Mouse (Mus musculus) spleen, embryonic (tissue): ENCODE data around the gene Lonp1.
"Not testable (repeated sequence)": the region's sequence is repeated elsewhere in the genome, so short reads cannot be mapped to it uniquely, and the experiment has no call there.

Experiments
- CTCF ChIA-PET: fragments of 350-600 bp; sonication (Branson Sonifier 250); formaldehyde crosslinking; loops from one replicate; lab custom pipeline; 2022; lab: Charles Lee

Lonp1 gene

GRCm38 (mm10) chr17:56626260-56626659 lies 427 bp downstream of the Lonp1 start:
- CTCF ChIA-PET: no interaction called here

DNA sequence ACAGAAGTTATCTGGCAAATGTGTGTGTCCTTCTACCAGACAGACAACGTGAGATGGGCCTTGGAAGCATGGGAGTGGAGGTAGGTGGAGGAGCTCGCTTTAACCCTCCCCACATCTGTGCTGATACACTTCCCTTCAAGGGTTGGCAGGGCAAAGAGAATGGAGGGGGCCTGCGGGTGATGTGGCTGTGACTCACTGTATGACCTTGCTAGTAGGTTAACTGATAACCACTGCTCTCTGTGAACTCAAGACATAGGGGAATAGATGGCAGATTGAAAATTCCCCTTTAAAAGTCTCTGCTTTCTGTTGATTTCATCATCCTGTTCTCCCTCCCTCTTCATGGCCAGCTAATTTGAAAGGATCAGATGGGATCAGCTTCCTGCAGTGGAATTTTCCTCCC lies 1.2 kb downstream of the Lonp1 start:
- CTCF ChIA-PET: interaction anchor here (0.7 kb wide), 1 partner anchor 20 kb away, joined by 8 read pairs; no protein-coding TSS in a partner anchor

- CTCF ChIA-PET: no interaction called here
These were observed 9.1 kb downstream of the Lonp1 start for GRCm38 (mm10) chr17:56617628-56618027.

DNA sequence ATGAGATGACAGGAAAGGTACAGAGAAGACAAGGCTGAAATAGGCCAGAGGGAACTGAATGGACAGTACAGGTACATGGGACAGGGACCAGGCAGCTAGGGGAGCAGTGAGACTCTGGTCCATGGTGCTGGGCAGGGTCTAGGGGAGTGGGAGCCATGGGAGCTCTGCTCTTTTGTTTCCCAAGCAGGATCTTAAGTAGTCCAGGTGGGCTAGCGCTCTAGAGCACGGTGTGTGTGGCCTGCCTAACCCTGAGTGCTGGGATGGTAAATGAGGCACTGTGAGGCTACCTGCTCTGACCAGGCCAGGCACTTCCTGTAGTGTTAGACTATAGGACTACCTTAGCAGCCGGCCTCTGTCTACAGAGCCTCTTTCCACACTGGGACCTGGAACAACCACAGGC lies 10.0 kb downstream of the Lonp1 start:
- CTCF ChIA-PET: no interaction called here

- CTCF ChIA-PET: no interaction called here
These were observed 10.9 kb downstream of the Lonp1 start for GRCm38 (mm10) chr17:56615792-56616191.

DNA sequence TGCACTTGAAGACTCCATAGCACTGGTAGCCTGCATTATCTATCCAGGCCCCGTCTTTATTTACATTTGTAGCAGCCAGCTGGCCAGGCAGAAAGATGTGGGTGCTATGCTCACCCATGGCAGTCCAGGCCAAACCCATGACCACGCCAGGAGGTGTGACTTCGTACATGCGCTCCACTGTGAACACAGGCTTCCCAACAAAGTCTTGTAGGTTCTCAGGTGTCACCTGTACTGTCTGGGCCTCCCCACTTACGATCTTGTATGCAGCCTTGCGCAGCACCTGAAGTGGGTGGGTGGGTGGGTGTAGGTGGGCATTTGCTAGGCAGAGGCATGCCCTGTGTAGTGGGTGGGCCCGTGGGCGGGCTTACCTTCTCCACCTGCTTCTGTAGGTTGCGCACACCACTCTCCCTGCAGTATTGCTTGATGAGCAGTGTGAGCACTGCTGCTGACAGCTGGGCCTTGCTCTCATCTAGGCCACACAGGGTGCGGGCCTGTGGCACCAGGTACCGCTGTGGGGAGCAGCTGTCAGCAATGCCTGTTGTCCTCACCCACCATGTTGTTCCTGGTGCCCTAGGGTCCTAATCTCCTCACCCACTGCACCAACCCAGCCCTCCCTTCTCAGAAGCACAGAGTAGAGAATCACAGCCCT lies 11.4 kb downstream of the Lonp1 start:
- CTCF ChIA-PET: no interaction called here

- CTCF ChIA-PET: no interaction called here
These were observed 12.1 kb downstream of the Lonp1 start for GRCm38 (mm10) chr17:56614391-56615135.

- CTCF ChIA-PET: not testable (repeated sequence)
These were observed 12.8 kb downstream of the Lonp1 start for GRCm38 (mm10) chr17:56613893-56614292.

GRCm38 (mm10) chr17:56613236-56613844 lies 13.3 kb downstream of the Lonp1 start, which contains the start of gene Rpl36:
Gene Rpl36, plus strand, starts transcription at chr17:56613416.
- CTCF ChIA-PET: no interaction called here

DNA sequence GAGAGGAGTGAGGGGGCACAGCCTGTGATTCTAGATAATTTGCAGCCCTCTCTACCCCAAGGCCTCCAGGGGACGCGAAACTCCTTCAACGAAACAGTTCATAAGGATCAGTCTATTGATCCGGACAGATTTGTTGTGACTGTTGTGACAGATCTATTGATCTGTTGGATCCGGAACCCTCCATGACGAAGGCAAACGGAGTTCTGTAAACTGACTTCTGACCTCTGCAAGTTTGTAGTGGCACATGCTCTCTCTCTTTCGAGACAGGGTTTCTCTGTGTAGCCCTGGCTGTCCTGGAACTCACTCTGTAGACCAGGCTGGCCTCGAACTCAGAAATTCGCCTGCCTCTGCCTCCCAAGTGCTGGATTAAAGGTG lies 14.1 kb downstream of the Lonp1 start:
- CTCF ChIA-PET: interaction anchor here (0.5 kb wide), 1 partner anchor 28 kb away, joined by 3 read pairs; the partner anchor contains the start of genes Safb and Safb2

GRCm38 (mm10) chr17:56611861-56612564 lies 14.7 kb downstream of the Lonp1 start:
- CTCF ChIA-PET: interaction anchor here (0.5 kb wide), 1 partner anchor 28 kb away, joined by 3 read pairs; the partner anchor contains the start of genes Safb and Safb2

- CTCF ChIA-PET: no interaction called here
These were observed 15.4 kb downstream of the Lonp1 start for GRCm38 (mm10) chr17:56611323-56611722.

DNA sequence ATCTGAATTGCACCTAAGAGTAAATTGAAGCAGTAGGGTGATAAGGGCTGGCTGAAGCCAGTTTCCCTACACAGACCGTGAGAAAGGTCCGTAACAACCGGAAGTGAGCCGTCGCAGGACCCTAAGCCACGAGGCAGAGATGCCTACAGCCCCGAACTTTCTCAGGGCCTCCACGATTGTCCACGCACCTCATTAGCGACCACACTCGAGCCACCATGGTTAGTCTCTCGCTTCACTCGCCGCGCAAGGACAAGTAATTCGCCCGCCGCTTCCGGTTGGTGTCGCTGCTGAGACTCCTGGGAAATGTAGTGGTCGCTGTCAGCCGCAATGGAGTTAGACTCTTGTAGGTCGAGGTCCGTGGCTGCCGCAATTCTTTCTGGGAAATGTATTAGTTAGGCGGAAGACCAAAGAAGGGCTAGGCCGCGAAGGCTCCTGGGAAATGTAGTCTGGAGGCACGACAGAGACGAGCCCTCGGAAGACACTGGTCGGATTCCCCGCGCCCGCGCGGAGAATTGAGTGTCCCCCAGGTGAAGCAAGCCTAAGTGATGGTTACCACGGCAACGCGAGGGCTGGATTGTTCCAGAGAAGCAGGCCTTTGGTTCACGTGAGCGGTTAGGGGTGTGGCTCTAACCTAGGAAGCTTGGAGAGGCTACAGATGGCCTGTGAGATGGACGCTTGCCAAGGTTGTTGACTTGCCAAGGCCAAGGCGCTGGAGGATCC lies 17.1 kb downstream of the Lonp1 start, which contains the start of gene 2410015M20Rik:
2410015M20Rik (minus strand) TSS at position 320 of the 720 bp plus-strand sequence.
- CTCF ChIA-PET: interaction anchor here (0.7 kb wide), 1 partner anchor 26 kb away, joined by 3 read pairs; no protein-coding TSS in a partner anchor

DNA sequence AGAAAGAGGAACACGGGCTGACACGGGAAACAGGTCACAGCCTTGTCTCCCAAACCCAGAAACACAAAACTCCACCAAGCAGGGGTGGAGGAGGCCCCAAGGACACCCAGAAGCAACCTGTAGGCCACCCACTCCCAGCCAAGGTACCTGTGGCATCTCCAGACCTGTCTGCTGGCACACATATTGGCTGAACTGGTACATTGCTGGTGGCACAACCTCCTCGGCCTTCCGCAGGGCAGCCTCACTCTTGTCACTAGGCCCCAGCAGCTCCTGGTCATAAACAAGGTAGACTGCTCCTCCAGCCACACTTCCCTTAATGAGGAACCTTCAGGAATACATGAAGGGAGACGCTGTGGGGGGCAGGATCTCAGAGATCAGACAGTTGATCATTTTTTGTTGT lies 18.0 kb downstream of the Lonp1 start:
- CTCF ChIA-PET: interaction anchor here (0.7 kb wide), 1 partner anchor 25 kb away, joined by 3 read pairs; no protein-coding TSS in a partner anchor

DNA sequence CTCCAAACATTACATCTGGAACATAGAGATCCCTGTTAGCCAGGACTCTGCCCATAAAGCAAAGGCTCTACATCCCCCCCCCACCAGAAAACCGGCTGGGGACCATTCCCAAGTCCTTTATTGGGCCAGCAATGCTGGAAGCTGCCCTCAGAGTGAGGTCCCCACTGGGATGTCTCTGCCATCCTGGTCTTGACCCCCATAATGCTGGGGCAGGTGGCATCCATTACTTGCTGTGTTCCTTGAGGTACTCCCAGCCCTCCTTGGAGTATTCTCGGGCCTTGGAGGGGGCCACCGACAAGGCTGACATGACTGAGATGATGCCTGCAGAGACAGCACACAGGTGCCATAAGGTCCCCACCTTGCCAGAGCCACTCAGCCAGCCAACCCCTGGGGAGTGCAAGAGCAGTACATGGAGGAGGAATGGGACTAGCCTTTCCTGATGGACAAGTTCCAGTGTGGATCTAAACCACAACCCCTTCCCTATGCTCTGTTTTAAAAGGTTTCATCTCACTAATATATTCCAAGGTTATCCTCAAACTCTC lies 19.1 kb downstream of the Lonp1 start:
- CTCF ChIA-PET: interaction anchor here (0.5 kb wide), 1 partner anchor 245 kb away, joined by 7 read pairs; no protein-coding TSS in a partner anchor

DNA sequence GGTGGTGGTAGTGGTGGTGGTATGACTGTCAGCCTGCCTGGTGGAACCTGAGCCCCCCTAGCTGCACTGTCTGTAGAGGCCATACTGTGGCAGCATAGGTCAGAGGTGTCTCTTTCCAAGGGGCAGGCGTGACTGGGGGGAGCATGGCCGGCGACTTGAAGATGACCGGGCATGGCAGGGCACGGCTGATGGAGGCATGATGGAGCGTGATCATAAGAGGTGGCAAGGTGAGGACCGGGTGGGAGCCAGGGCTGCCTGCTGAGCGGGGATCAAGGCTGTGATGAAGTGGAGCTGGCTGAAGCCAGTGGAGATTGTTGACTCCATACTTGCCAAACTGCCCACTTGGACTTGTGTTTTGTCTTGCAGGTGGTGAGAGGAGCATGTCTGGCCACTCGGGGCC lies 21.3 kb downstream of the Lonp1 start:
- CTCF ChIA-PET: interaction anchor here (0.6 to 0.8 kb wide), 2 partner anchors 20 to 616 kb away, joined by 3 to 4 read pairs; no protein-coding TSS in a partner anchor

DNA sequence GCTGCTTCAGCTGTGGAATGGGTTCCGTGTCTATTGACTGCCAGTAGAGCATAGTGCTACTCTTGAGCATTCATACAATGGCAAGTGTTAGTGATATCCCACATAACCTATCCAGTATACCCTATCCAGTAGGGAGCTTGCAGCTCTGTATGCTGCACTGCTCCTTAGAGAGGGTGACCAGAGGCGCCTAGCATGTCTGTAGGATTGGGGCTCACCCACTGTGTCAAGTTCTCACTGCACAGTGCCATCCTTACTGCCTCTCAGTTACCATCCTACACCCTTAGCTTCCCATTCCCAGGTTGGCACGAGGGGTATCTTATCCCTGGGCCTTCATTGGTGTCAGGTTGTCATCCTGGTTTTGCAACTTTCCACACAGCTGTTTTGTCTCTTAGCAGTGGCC lies 22.3 kb downstream of the Lonp1 start:
- CTCF ChIA-PET: interaction anchor here (1.2 kb wide), 1 partner anchor 18 kb away, joined by 5 read pairs; no protein-coding TSS in a partner anchor

DNA sequence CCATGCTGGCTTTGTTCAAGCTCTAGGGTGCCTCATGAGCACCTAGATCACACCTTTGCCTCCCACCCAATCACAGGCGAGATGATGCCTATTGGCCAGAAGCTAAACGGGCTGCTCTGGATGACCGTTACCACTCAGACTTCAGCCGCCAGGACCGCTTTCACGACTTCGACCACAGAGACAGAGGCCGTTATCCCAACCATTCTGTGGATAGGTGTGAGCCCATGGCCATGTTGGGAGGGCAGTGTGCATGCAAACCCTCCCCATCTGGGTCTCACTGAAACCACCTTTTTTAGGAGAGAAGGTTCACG lies 22.7 kb downstream of the Lonp1 start:
- CTCF ChIA-PET: interaction anchor here (1.2 kb wide), 1 partner anchor 18 kb away, joined by 5 read pairs; no protein-coding TSS in a partner anchor

GRCm38 (mm10) chr17:56603186-56604069 lies 23.3 kb downstream of the Lonp1 start:
- CTCF ChIA-PET: interaction anchor here (1.2 kb wide), 1 partner anchor 17 kb away, joined by 5 read pairs; no protein-coding TSS in a partner anchor
